Mouse (Mus musculus): Measurements from ENCODE around the gene Dglucy.

Gene Dglucy

GRCm38 (mm10) chr12:100778934-100779865 is at the start of gene Dglucy:
TSS of gene Dglucy (plus strand) at chr12:100779057.
- DNase-seq (ENCODE audit: low spot score in 2 of 2), result peak; percentile 95 to 96

- DNase-seq (ENCODE audit: low spot score in 2 of 2), result no peak
Measured at GRCm38 (mm10) chr12:100735156-100735555, 43.7 kb upstream of the Dglucy start.

GRCm38 (mm10) chr12:100735581-100735980 is 43.3 kb upstream of the Dglucy start:
- no peak for DNase-seq (ENCODE audit: low spot score in 2 of 2)

- no peak for DNase-seq (ENCODE audit: low spot score in 2 of 2)
Measured at GRCm38 (mm10) chr12:100738498-100738897, 40.4 kb upstream of the Dglucy start.

- no peak for DNase-seq (ENCODE audit: low spot score in 2 of 2)
Measured at GRCm38 (mm10) chr12:100739011-100739570, 39.8 kb upstream of the Dglucy start.

GRCm38 (mm10) chr12:100740313-100740712 is 38.5 kb upstream of the Dglucy start:
- DNase-seq (ENCODE audit: low spot score in 2 of 2), result no peak

GRCm38 (mm10) chr12:100742468-100742867 is 36.4 kb upstream of the Dglucy start:
- no peak for DNase-seq (ENCODE audit: low spot score in 2 of 2)

GRCm38 (mm10) chr12:100752977-100753376 is 25.9 kb upstream of the Dglucy start:
- DNase-seq (ENCODE audit: low spot score in 2 of 2), result no peak

GRCm38 (mm10) chr12:100753716-100754115 is 25.1 kb upstream of the Dglucy start:
- DNase-seq (ENCODE audit: low spot score in 2 of 2), result no peak

GRCm38 (mm10) chr12:100757427-100757826 is 21.4 kb upstream of the Dglucy start:
- DNase-seq (ENCODE audit: low spot score in 2 of 2), result no peak

- no peak for DNase-seq (ENCODE audit: low spot score in 2 of 2)
Measured at GRCm38 (mm10) chr12:100762663-100763425, 16.0 kb upstream of the Dglucy start.

- DNase-seq (ENCODE audit: low spot score in 2 of 2), result no peak
Measured at GRCm38 (mm10) chr12:100764329-100765018, 14.4 kb upstream of the Dglucy start.

- no peak for DNase-seq (ENCODE audit: low spot score in 2 of 2)
Measured at GRCm38 (mm10) chr12:100769871-100770270, 9.0 kb upstream of the Dglucy start.

- DNase-seq (ENCODE audit: low spot score in 2 of 2), result no peak
Measured at GRCm38 (mm10) chr12:100770765-100771164, 8.1 kb upstream of the Dglucy start.

GRCm38 (mm10) chr12:100772230-100772984 is 6.5 kb upstream of the Dglucy start:
- DNase-seq (ENCODE audit: low spot score in 2 of 2), result peak; percentile 43 to 64

GRCm38 (mm10) chr12:100774756-100775155 is 4.1 kb upstream of the Dglucy start:
- DNase-seq (ENCODE audit: low spot score in 2 of 2), result peak; percentile 64 to 66

GRCm38 (mm10) chr12:100775291-100775690 is 3.6 kb upstream of the Dglucy start:
- no peak for DNase-seq (ENCODE audit: low spot score in 2 of 2)

GRCm38 (mm10) chr12:100775911-100776581 is 2.8 kb upstream of the Dglucy start:
- DNase-seq (ENCODE audit: low spot score in 2 of 2), result peak in 1 of 2 experiments; percentile 61

GRCm38 (mm10) chr12:100776991-100777390 is 1.9 kb upstream of the Dglucy start:
- no peak for DNase-seq (ENCODE audit: low spot score in 2 of 2)

GRCm38 (mm10) chr12:100778276-100778933 is 452 bp upstream of the Dglucy start:
- DNase-seq (ENCODE audit: low spot score in 2 of 2), result no peak

Measured in heart, adult 9 months (tissue).